Mouse (Mus musculus) CH12.LX (cell line): ENCODE results near the gene Lpcat1. TPM values are rescaled to one million over a fixed set of nuclear protein-coding genes. Genes with fewer than 3 reads are reported as not detected.

Source experiments
- DNase-seq: peaks from one replicate; pipeline ENCODE4 v3.0.0-alpha.2; 2013; ENCODE audit errors: extremely low read depth
- H3K27ac ChIP-seq: 2 replicates; pipeline ENCODE4 v1.5.1; 2012; ENCODE audit warnings: low read depth, mild to moderate bottlenecking, control low read depth, moderate library complexity; ENCODE audit not compliant: insufficient read depth
- H3K27me3 ChIP-seq: replicated peaks from 2 replicates; pipeline ENCODE3; 2012; ENCODE audit warnings: inconsistent platforms
- H3K36me3 ChIP-seq, 2 experiments: replicated peaks in 1 of 2; 2 replicates each; pipeline versions ENCODE3 to v1.6.1; 2012; ENCODE audit warnings: inconsistent platforms in 1 of 2, low read length in 1 of 2, mild to moderate bottlenecking in 1 of 2, mixed read lengths in 1 of 2, moderate library complexity in 1 of 2; ENCODE audit not compliant: control insufficient read depth in 1 of 2, insufficient read depth in 1 of 2
- H3K4me1 ChIP-seq, 2 experiments: 2 replicates each; pipeline ENCODE4 v1.6.1; 2012; ENCODE audit warnings: inconsistent platforms in 1 of 2, moderate library complexity in 1 of 2; ENCODE audit not compliant: insufficient read depth in 2 of 2, control insufficient read depth in 1 of 2
- H3K4me2 ChIP-seq: 2 replicates; pipeline ENCODE4 v1.6.1; 2012; ENCODE audit warnings: low read depth, mild to moderate bottlenecking, control low read depth; ENCODE audit not compliant: poor library complexity, insufficient read depth, severe bottlenecking
- H3K4me3 ChIP-seq, 3 experiments: fragments of 150-350 bp in 1 of 3; sonication (generic) in 1 of 3; replicated peaks in 1 of 3; 2 replicates each; pipeline versions ENCODE3 to v1.5.1; 2011 to 2012; ENCODE audit warnings: low read depth in 2 of 3, low read length in 2 of 3, mild to moderate bottlenecking in 2 of 3, moderate library complexity in 2 of 3, control low read depth in 1 of 3, improper control_type of control experiment in 1 of 3, inconsistent platforms in 1 of 3, mixed read lengths in 1 of 3; ENCODE audit not compliant: poor library complexity in 1 of 3
- H3K79me2 ChIP-seq: replicated peaks from 2 replicates; pipeline ENCODE4 v1.6.1; 2012; ENCODE audit warnings: mild to moderate bottlenecking, moderate library complexity; ENCODE audit not compliant: control insufficient read depth, poor library complexity, insufficient read depth, severe bottlenecking; ENCODE audit errors: extremely low read depth
- H3K9ac ChIP-seq: 2 replicates; pipeline ENCODE4 v1.6.1; 2012; ENCODE audit warnings: low read depth, mild to moderate bottlenecking, control low read depth, moderate library complexity; ENCODE audit not compliant: insufficient read depth
- H3K9me3 ChIP-seq: replicated peaks from 2 replicates; pipeline ENCODE3; 2012; ENCODE audit warnings: low read length, inconsistent platforms, mixed read lengths
- CHD2 ChIP-seq: IDR thresholded peaks from 2 replicates; pipeline ENCODE4 v1.6.1; 2011; ENCODE audit warnings: low read length, improper control_type of control experiment
- CTCF ChIP-seq, 2 experiments: IDR thresholded peaks in 1 of 2; conservative IDR thresholded peaks in 1 of 2; 2 replicates each; pipeline ENCODE4 v1.5.1; 2011 to 2012; ENCODE audit warnings: low read depth in 2 of 2, low read length in 2 of 2, improper control_type of control experiment in 1 of 2, inconsistent platforms in 1 of 2, mild to moderate bottlenecking in 1 of 2, moderate library complexity in 1 of 2
- E2F4 ChIP-seq: IDR thresholded peaks from 2 replicates; pipeline ENCODE4 v1.6.1; 2011; ENCODE audit warnings: low read depth, low read length, improper control_type of control experiment; ENCODE audit not compliant: insufficient replicate concordance
- ELF1 ChIP-seq: IDR thresholded peaks from 2 replicates; pipeline ENCODE4 v1.6.1; 2014; ENCODE audit warnings: low read depth, mild to moderate bottlenecking, inconsistent platforms, low read length, improper control_type of control experiment
- ETS1 ChIP-seq: conservative IDR thresholded peaks from 2 replicates; pipeline ENCODE4 v1.6.1; 2012; ENCODE audit warnings: low read depth, mild to moderate bottlenecking, inconsistent platforms, low read length, improper control_type of control experiment, moderate library complexity
- GABPA ChIP-seq: IDR thresholded peaks from 2 replicates; pipeline ENCODE4 v1.6.1; 2012; ENCODE audit warnings: low read depth, low read length, improper control_type of control experiment, inconsistent platforms; ENCODE audit not compliant: insufficient replicate concordance
- JUND ChIP-seq: conservative IDR thresholded peaks from 2 replicates; pipeline ENCODE4 v1.6.1; 2011; ENCODE audit warnings: low read depth, low read length, improper control_type of control experiment
- MAX ChIP-seq: IDR thresholded peaks from 2 replicates; pipeline ENCODE4 v1.6.1; 2011; ENCODE audit warnings: low read length, improper control_type of control experiment
- MEF2A ChIP-seq: IDR thresholded peaks from 2 replicates; pipeline ENCODE4 v1.6.1; 2014; ENCODE audit warnings: low read depth, mild to moderate bottlenecking, inconsistent platforms, low read length, improper control_type of control experiment, borderline replicate concordance
- MYC ChIP-seq: IDR thresholded peaks from 2 replicates; pipeline ENCODE4 v1.6.1; 2011; ENCODE audit warnings: low read depth, mild to moderate bottlenecking, improper control_type of control experiment, low read length
- POLR2AphosphoS2 ChIP-seq: IDR thresholded peaks from 2 replicates; pipeline ENCODE4 v1.6.1; 2011; ENCODE audit warnings: low read depth, low read length, improper control_type of control experiment
- RAD21 ChIP-seq: IDR thresholded peaks from 2 replicates; pipeline ENCODE4 v1.6.1; 2011; ENCODE audit warnings: low read depth, mild to moderate bottlenecking, low read length, improper control_type of control experiment, moderate library complexity
- SMC3 ChIP-seq: IDR thresholded peaks from 2 replicates; pipeline ENCODE4 v1.6.1; 2011; ENCODE audit warnings: low read depth, low read length, improper control_type of control experiment
- TBP ChIP-seq: conservative IDR thresholded peaks from 2 replicates; pipeline ENCODE4 v1.6.1; 2011; ENCODE audit warnings: low read depth, low read length, improper control_type of control experiment
- UBTF ChIP-seq: IDR thresholded peaks from 2 replicates; pipeline ENCODE4 v1.6.1; 2012; ENCODE audit warnings: low read depth, mild to moderate bottlenecking, inconsistent platforms, low read length, improper control_type of control experiment, moderate library complexity
- USF1 ChIP-seq: IDR thresholded peaks from 2 replicates; pipeline ENCODE4 v1.6.1; 2014; ENCODE audit warnings: low read depth, mild to moderate bottlenecking, inconsistent platforms, low read length, improper control_type of control experiment
- USF2 ChIP-seq: conservative IDR thresholded peaks from 2 replicates; pipeline ENCODE4 v1.6.1; 2011; ENCODE audit warnings: low read depth, low read length, improper control_type of control experiment
- ZC3H11A ChIP-seq: IDR thresholded peaks from 2 replicates; pipeline ENCODE4 v1.6.1; 2012; ENCODE audit warnings: low read depth, mild to moderate bottlenecking, inconsistent platforms, low read length, improper control_type of control experiment
- dilution Hi-C: fragments of 300-500 bp; cut with MboI; formaldehyde crosslinking; loops from 2 replicates; pipeline ENCODE4 v1.14.3; 2020; ENCODE audit warnings: low sequenced_read_pairs; ENCODE audit not compliant: extremely low pct_unique_long_range_greater_than_20kb, extremely low pct_ligation_motif_present
- in situ Hi-C: fragments of 300-500 bp; cut with MboI; formaldehyde crosslinking; loops from 3 replicates; pipeline ENCODE4 v1.14.3; 2019; ENCODE audit warnings: low sequenced_read_pairs, low pct_ligation_motif_present, low pct_unique_long_range_greater_than_20kb, mixed read lengths
- polyA plus RNA-seq: library from polyadenylated mRNA; unstranded; fragments of >175 nt; gene quantifications from 2 replicates; pipeline ENCODE4 v1.2.1, GENCODE M21; 2012; ENCODE audit warnings: low read depth; ENCODE audit not compliant: insufficient read length
- total RNA-seq, 2 experiments: library from RNA; depleted of rRNA; stranded (reverse); fragments of 300-350 nt in 1 of 2; fragments of >200 nt in 1 of 2; gene quantifications; 2 replicates each; pipeline ENCODE4 v1.2.3; 2012 to 2014

The Lpcat1 gene
- total and polyA plus RNA-seq, 3 experiments, result 22.6 to 36.9 (median 36.2) TPM

DNA sequence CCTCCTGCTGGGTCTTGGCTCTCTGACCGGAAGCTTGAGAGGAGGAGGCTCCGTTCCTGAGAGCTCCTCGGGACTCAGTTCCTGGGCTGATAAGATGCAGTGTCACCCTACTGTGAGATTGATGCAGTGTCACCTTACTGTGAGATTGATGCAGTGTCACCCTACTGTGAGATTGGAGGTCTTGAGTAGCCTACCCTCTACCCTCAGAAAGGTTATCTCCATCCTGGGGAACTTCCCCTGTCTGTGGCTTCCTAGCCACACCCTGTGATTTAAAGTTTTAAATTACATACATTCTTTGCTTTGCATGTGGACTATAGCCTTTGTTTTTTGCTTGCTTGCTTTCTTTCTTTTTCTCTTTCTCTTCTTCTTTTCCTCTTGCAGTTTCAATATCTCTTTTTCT, 21.1 kb downstream of the Lpcat1 start:
- H3K4me2 ChIP-seq, result no peak overlapping the region

DNA sequence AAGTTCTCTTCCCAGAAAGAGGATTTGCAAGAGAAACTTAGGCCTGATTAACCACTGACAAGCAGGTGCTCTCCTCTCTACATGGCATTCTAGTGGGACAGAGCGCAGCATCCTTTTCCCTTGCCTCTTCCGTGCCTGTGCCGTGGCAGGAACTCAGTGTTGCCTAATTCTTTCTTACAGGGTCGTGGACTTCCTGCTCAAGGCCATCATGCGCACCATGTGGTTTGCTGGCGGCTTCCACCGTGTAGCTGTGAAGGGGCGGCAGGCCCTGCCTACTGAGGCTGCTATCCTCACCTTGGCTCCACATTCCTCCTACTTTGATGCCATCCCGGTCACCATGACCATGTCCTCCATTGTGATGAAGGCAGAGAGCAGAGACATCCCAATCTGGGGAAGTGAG, 21.7 kb downstream of the Lpcat1 start:
- TF ChIP-seq USF2 (no peak), UBTF (no peak), MEF2A (no peak), CHD2 (no peak), SMC3 (no peak)
- Histone ChIP-seq H3K36me3 (peaks cover 34 to 97% of the 10 kb centered on the region in 2 experiments), H3K4me3 (no peak overlapping the region), H3K4me2 (no peak overlapping the region), H3K27ac (no peak overlapping the region), H3K27me3 (no peaks in the 10 kb centered on the region), H3K9me3 (peaks cover 7% of the 10 kb centered on the region), H3K79me2 (no peaks in the 10 kb centered on the region), H3K9ac (no peak overlapping the region), H3K4me1 (peaks cover 3 to 32% of the 10 kb centered on the region in 2 experiments; a peak in 3 of 4 replicates)
- DNase-seq, result no peak
- dilution Hi-C loops (no loop called here), in situ Hi-C loops (no loop called here)

More for the DNA sequence above, 21.1 kb downstream of the Lpcat1 start:
- no peaks in the 10 kb centered on the region for H3K79me2 ChIP-seq
- in situ Hi-C loops (no loop called here), dilution Hi-C loops (no loop called here)
- TF ChIP-seq TBP (no peak), ETS1 (no peak), MAX (no peak), CTCF (conservative IDR thresholded peaks at IDR 0.05 in 1 of 2, IDR thresholded peaks at IDR 0.05 in 1 of 2; ENCODE audit: low read depth in 2 of 2, low read length in 2 of 2) (no peak), ELF1 (no peak), GABPA (no peak), MYC (no peak), ZC3H11A (no peak), E2F4 (no peak), USF1 (no peak), JUND (no peak), RAD21 (no peak), POLR2AphosphoS2 (no peak), SMC3 (no peak)
- no peak for DNase-seq
- no peak overlapping the region for H3K9ac ChIP-seq
- H3K27ac ChIP-seq, result no peak overlapping the region
- H3K9me3 ChIP-seq, result peaks cover 7% of the 10 kb centered on the region
- peaks cover 3 to 34% of the 10 kb centered on the region in 2 experiments; a peak in 3 of 4 replicates for H3K4me1 ChIP-seq
- H3K4me3 ChIP-seq, result no peak overlapping the region
- H3K36me3 ChIP-seq, result peaks cover 32 to 99% of the 10 kb centered on the region in 2 experiments
- H3K27me3 ChIP-seq, result no peaks in the 10 kb centered on the region
